Mouse (Mus musculus): ENCODE measurements around the gene Zfp91. TPM values are rescaled to one million over a fixed set of nuclear protein-coding genes. Genes with fewer than 3 reads are reported as not detected.

Gene Zfp91
- polyA plus RNA-seq, 1 experiment from 2014 or later = 16.3 TPM

DNA sequence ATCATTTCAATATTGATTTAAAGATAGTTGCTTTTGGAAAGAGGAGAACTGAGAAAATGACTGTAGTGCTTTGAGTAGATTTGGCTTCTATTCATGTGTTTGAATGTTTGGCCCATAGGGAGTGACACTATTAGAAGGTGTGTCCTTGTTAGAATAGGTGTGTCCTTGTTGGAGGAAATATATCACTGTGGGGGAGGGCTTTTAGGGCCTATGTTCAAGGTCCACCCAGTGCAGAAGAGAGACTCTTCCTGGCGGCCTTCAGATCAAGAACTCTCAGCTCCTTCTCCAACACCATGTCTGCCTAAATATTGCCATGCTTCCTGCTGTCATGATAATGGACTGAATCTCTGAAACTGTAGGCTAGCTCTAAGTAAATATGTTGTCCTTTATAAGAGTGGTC, 8.3 kb upstream of the Zfp91 start:
- Histone ChIP-seq H3K27me3 (no peaks in the 10 kb centered on the region), H3K36me3 (ENCODE audit: poor library complexity, severe bottlenecking) (no peaks in the 10 kb centered on the region), H3K27ac (no peak overlapping the region), H3K4me1 (no peaks in the 10 kb centered on the region), H3K9ac (no peak overlapping the region), H3K9me3 (replicated peaks) (no peaks in the 10 kb centered on the region), H3K4me3 (no peak overlapping the region), H3K4me2 (no peak overlapping the region)
- no peak for ATAC-seq
- 87% methylated on average over 1 of the region's 1 CpGs for WGBS

GRCm38 (mm10) chr19:12802830-12803229, 6.9 kb upstream of the Zfp91 start:
- Histone ChIP-seq H3K27ac (no peak overlapping the region), H3K4me2 (no peak overlapping the region), H3K4me3 (no peak overlapping the region), H3K36me3 (ENCODE audit: poor library complexity, severe bottlenecking) (no peaks in the 10 kb centered on the region), H3K9me3 (replicated peaks) (no peaks in the 10 kb centered on the region), H3K4me1 (no peaks in the 10 kb centered on the region), H3K9ac (no peak overlapping the region), H3K27me3 (no peaks in the 10 kb centered on the region)
- no peak for ATAC-seq
- WGBS = 71% methylated on average over 3 of the region's 3 CpGs

DNA sequence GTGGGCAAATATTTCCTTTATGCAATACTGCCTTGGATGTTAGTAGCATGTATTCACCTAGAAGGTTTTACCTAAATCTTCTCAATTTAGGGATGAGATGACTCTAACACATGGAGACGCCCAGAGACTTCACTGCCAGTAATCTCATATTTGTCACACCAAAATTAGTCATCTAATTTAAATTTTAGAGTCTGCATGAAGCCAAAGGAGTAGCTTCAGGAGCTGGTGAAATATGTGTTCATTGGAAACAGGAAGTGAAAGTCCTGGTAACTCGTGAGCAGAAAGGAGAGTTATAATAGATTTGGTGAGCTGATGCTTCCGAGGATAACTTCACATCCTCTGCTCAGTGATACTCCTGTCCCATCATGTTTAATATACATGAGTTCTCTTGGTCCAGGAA, 5.1 kb upstream of the Zfp91 start:
- H3K36me3 ChIP-seq (ENCODE audit: poor library complexity, severe bottlenecking) = no peaks in the 10 kb centered on the region
- H3K27ac ChIP-seq = no peak overlapping the region
- no peaks in the 10 kb centered on the region for H3K27me3 ChIP-seq
- no peak overlapping the region for H3K9ac ChIP-seq
- no peaks in the 10 kb centered on the region for H3K9me3 ChIP-seq (replicated peaks)
- ATAC-seq = no peak
- no peaks in the 10 kb centered on the region for H3K4me1 ChIP-seq
- no peak overlapping the region for H3K4me2 ChIP-seq
- H3K4me3 ChIP-seq = no peak overlapping the region
- 83% methylated on average over 3 of the region's 3 CpGs for WGBS

GRCm38 (mm10) chr19:12800621-12801020, 4.7 kb upstream of the Zfp91 start:
- Histone ChIP-seq H3K36me3 (ENCODE audit: poor library complexity, severe bottlenecking) (no peaks in the 10 kb centered on the region), H3K4me3 (no peak overlapping the region), H3K27me3 (no peaks in the 10 kb centered on the region), H3K4me2 (no peak overlapping the region), H3K9ac (no peak overlapping the region), H3K9me3 (replicated peaks) (no peaks in the 10 kb centered on the region), H3K27ac (no peak overlapping the region), H3K4me1 (no peaks in the 10 kb centered on the region)
- no peak for ATAC-seq
- WGBS = 68% methylated on average over 2 of the region's 2 CpGs

DNA sequence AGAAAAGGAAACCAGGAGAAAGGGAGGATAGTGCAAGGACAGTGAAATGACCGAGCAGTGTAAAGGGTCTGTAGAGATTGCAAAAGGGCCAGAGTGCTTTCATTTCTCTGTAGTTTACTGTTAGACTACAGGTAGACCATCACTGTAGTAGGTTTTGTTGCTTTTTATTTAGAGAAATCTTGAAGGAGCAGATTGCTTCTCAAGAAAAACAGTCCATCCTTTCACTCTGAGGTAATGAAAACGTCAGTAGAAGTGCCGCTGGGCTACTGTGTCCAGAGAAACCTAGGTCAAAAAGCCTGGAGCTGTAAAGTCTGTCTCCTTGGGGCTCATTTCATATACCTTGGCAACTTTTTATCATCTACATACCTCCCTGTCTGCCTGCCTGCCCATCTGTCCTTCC, 3.2 kb upstream of the Zfp91 start:
- Histone ChIP-seq H3K9ac (peak overlapping the region; percentile 34; the same call in 1 of the 2 replicates), H3K4me3 (no peak overlapping the region), H3K27ac (no peak overlapping the region), H3K4me1 (no peaks in the 10 kb centered on the region; the same call in 1 of the 2 replicates), H3K9me3 (replicated peaks) (no peaks in the 10 kb centered on the region), H3K4me2 (no peak overlapping the region), H3K27me3 (no peaks in the 10 kb centered on the region), H3K36me3 (ENCODE audit: poor library complexity, severe bottlenecking) (no peaks in the 10 kb centered on the region)
- 93% methylated on average over 3 of the region's 3 CpGs for WGBS
- no peak for ATAC-seq

GRCm38 (mm10) chr19:12798404-12798803, 2.5 kb upstream of the Zfp91 start:
- Histone ChIP-seq H3K36me3 (ENCODE audit: poor library complexity, severe bottlenecking) (no peaks in the 10 kb centered on the region), H3K9ac (no peak overlapping the region), H3K4me1 (peaks cover 6% of the 10 kb centered on the region), H3K27me3 (no peaks in the 10 kb centered on the region), H3K4me3 (no peak overlapping the region), H3K27ac (no peak overlapping the region), H3K4me2 (no peak overlapping the region), H3K9me3 (replicated peaks) (no peaks in the 10 kb centered on the region)
- WGBS = 80% methylated on average over 4 of the region's 4 CpGs
- ATAC-seq = no peak

DNA sequence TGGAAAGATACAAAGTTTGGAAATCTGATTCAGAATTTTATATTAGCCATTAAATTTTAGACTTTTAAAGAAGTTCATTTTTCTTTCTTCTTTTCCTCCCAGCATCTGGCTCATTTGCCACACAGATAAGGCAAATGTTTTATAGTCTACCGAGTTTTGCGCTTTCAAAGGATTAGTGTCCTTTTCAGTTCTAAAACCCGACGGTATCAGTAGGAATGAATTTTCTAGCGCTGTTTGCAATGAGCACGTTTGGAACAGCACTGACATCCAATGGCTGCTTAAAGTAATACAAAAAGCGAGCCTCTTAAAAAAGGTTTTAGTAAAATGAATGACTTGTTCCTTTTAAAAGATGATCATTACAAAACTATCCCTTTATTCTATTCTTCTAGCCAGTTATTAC, 1.1 kb upstream of the Zfp91 start:
- under 1% methylated on average over 7 of the region's 7 CpGs for WGBS
- Histone ChIP-seq H3K36me3 (ENCODE audit: poor library complexity, severe bottlenecking) (no peaks in the 10 kb centered on the region), H3K4me3 (peak overlapping the region; percentile 95), H3K27me3 (no peaks in the 10 kb centered on the region), H3K4me1 (peaks cover 12% of the 10 kb centered on the region), H3K27ac (peak overlapping the region; percentile 90), H3K9ac (peak overlapping the region; percentile 74), H3K9me3 (replicated peaks) (no peaks in the 10 kb centered on the region), H3K4me2 (peak overlapping the region; percentile 77)
- no peak for ATAC-seq

DNA sequence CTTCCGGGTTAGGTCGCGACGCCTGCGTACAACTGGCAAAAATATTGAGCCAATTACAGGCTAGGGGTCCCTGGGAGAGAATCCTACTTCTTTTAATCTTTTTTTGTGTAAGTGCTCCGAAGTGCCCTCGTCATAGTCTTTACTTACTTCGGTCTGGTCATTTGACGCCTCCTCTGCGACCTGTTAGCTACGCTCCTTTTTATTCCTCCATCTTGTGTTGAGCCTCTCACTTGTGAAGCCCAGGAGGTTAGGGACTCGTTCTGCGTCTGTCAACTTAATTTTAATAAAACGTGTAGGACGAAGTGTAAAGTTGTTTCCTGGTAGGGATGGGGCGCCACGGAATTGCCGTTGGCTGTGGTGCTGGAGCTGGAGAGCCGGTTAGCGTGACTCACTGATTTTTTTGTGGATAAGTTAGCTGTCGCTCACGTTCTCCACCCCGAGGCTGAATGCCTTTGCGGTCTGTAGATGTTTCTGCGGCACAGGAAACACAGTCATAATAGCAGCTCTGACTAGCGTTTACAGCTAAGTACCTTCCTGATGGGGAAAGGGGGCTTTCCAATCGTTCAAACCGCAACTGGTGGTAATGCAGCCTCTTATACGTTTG, 504 bp upstream of the Zfp91 start:
- Histone ChIP-seq H3K36me3 (ENCODE audit: poor library complexity, severe bottlenecking) (no peaks in the 10 kb centered on the region), H3K4me3 (peak overlapping the region; percentile 95), H3K9ac (peak overlapping the region; percentile 74), H3K9me3 (replicated peaks) (no peaks in the 10 kb centered on the region), H3K27ac (peak overlapping the region; percentile 90), H3K4me2 (peak overlapping the region; percentile 77), H3K27me3 (no peaks in the 10 kb centered on the region), H3K4me1 (peaks cover 15% of the 10 kb centered on the region)
- ATAC-seq = peak; percentile 4
- under 1% methylated on average over 29 of the region's 29 CpGs for WGBS

DNA sequence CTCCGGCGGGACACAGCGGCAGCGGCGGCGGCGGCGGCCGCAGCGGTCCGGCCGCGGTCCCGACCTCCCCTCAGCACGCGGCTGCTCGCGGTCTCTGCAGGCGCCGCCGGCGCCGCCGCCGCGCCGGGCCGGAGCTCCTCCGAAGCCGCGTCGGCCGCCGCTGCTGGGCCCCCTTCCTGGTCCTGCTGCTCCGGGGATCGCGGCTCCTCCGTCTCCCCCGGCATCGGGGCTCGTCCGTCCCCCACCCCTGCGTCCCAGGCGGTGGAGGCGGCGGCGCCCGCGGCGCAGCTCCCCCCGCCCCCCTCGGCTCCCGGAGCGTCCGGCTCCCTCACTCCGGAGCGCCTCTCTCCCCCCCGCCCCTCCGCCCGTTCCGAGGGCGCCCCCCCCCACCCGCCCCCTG, 816 bp downstream of the Zfp91 start:
- Histone ChIP-seq H3K4me3 (peak overlapping the region; percentile 95), H3K4me2 (peak overlapping the region; percentile 64), H3K27me3 (no peaks in the 10 kb centered on the region), H3K9ac (peak overlapping the region; percentile 95), H3K36me3 (ENCODE audit: poor library complexity, severe bottlenecking) (no peaks in the 10 kb centered on the region), H3K4me1 (peaks cover 20% of the 10 kb centered on the region), H3K9me3 (replicated peaks) (no peaks in the 10 kb centered on the region), H3K27ac (peak overlapping the region; percentile 99)
- WGBS = 1% methylated on average over 18 of the region's 63 CpGs
- peak; percentile 44 for ATAC-seq

DNA sequence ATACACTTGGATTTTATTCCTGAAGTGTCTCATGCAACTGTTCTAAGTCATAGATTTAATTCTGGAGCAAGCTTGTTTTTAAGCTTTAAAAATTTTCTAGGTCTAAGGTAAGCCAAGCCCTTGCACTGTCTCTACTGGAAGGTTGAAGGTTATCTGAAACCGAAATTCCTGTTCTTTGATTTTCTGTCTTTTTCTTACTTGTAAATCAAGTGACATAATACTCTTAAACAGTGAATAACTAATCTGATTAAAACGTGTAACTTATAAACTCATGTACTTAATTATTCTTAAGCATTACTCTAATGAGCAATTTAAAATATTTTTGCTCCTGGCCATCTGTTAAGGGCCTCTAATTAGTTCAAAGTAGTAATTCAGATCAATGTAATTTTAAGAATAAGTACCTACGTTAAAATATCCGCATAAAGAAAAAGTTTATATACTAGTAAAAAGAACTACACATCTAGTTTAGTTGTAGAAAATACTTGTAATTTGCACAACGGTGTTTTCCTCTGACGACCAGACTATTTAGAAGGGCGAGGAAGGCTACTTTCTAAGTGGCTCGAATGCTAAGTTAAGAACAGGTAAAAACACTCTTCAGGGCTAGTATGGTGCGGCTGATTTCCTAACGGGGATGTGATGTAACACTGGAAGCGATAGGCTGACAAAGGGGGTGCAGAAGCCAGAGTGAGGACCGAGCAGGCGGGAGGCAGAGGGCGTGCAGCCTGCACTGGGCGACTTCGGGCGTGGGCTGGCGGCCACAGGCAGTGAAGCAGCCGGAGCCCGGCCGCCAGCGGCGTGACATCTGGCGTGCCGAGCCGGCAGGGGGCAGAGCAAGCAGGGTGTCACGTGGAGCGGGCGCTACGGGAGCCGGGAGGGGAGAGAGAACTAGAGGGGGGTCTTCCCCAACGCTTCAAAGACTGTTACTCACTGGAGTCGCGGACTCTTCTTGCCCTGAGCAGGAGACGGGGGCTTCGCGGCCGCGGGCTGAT, 1.6 kb downstream of the Zfp91 start:
- H3K27ac ChIP-seq = peak overlapping the region; percentile 99
- H3K4me1 ChIP-seq = peaks cover 20% of the 10 kb centered on the region
- H3K9ac ChIP-seq = peak overlapping the region; percentile 95
- no peaks in the 10 kb centered on the region for H3K27me3 ChIP-seq
- H3K9me3 ChIP-seq (replicated peaks) = no peaks in the 10 kb centered on the region
- ATAC-seq = peak; percentile 65
- H3K4me3 ChIP-seq = peak overlapping the region; percentile 95
- WGBS = under 1% methylated on average over 35 of the region's 39 CpGs
- H3K4me2 ChIP-seq = peak overlapping the region; percentile 64
- H3K36me3 ChIP-seq (ENCODE audit: poor library complexity, severe bottlenecking) = no peaks in the 10 kb centered on the region

GRCm38 (mm10) chr19:12792374-12792773, 3.6 kb downstream of the Zfp91 start:
- H3K4me3 ChIP-seq = no peak overlapping the region
- no peak overlapping the region for H3K4me2 ChIP-seq
- no peak overlapping the region for H3K9ac ChIP-seq
- no peak for ATAC-seq
- H3K27me3 ChIP-seq = no peaks in the 10 kb centered on the region
- no peaks in the 10 kb centered on the region for H3K36me3 ChIP-seq (ENCODE audit: poor library complexity, severe bottlenecking)
- no peaks in the 10 kb centered on the region for H3K9me3 ChIP-seq (replicated peaks)
- H3K27ac ChIP-seq = no peak overlapping the region
- H3K4me1 ChIP-seq = peaks cover 20% of the 10 kb centered on the region

GRCm38 (mm10) chr19:12787721-12788120, 8.2 kb downstream of the Zfp91 start:
- WGBS = 89% methylated on average over 4 of the region's 4 CpGs
- peaks cover 8% of the 10 kb centered on the region for H3K4me1 ChIP-seq
- H3K9ac ChIP-seq = no peak overlapping the region
- H3K4me3 ChIP-seq = no peak overlapping the region
- no peaks in the 10 kb centered on the region for H3K9me3 ChIP-seq (replicated peaks)
- H3K27ac ChIP-seq = no peak overlapping the region
- no peaks in the 10 kb centered on the region for H3K36me3 ChIP-seq (ENCODE audit: poor library complexity, severe bottlenecking)
- ATAC-seq = no peak
- no peak overlapping the region for H3K4me2 ChIP-seq
- no peaks in the 10 kb centered on the region for H3K27me3 ChIP-seq
